Mouse (Mus musculus): ENCODE results near the gene Racgap1. TPM values are rescaled to one million over a fixed set of nuclear protein-coding genes. Genes with fewer than 3 reads are reported as not detected.

Gene Racgap1
- polyA plus RNA-seq, 1 experiment from 2014 or later, result 45.9 TPM

- no peak for ATAC-seq (ENCODE audit: low read depth)
- Histone ChIP-seq H3K27ac (ENCODE audit: low read depth, low read length) (peak overlapping the region; percentile 10; the same call in 1 of the 2 replicates), H3K36me3 (ENCODE audit: control insufficient read depth, insufficient read depth, low read length) (peaks cover 3% of the 10 kb centered on the region; the same call in 1 of the 2 replicates), H3K4me2 (ENCODE audit: low read depth, low read length) (no peak overlapping the region), H3K9me3 (ENCODE audit: control insufficient read depth, low read length) (no peaks in the 10 kb centered on the region), H3K4me3 (ENCODE audit: low read depth, low read length) (no peak overlapping the region), H3K27me3 (ENCODE audit: control insufficient read depth, insufficient read depth, low read length) (no peaks in the 10 kb centered on the region), H3K9ac (replicated peaks; ENCODE audit: low read depth, low read length) (no peak overlapping the region), H3K4me1 (ENCODE audit: control insufficient read depth, insufficient read depth, low read length) (peaks cover 13% of the 10 kb centered on the region; the same call in 1 of the 2 replicates)
- WGBS, result 66% methylated on average over 3 of the region's 3 CpGs
These were observed 32.9 kb downstream of the Racgap1 start for GRCm38 (mm10) chr15:99618595-99618994.

- Histone ChIP-seq H3K9me3 (ENCODE audit: control insufficient read depth, low read length) (no peaks in the 10 kb centered on the region), H3K36me3 (ENCODE audit: control insufficient read depth, insufficient read depth, low read length) (no peaks in the 10 kb centered on the region), H3K4me1 (ENCODE audit: control insufficient read depth, insufficient read depth, low read length) (peaks cover 18% of the 10 kb centered on the region; the same call in 1 of the 2 replicates), H3K27me3 (ENCODE audit: control insufficient read depth, insufficient read depth, low read length) (no peaks in the 10 kb centered on the region), H3K27ac (ENCODE audit: low read depth, low read length) (no peak overlapping the region; the same call in 1 of the 2 replicates), H3K4me2 (ENCODE audit: low read depth, low read length) (no peak overlapping the region), H3K9ac (replicated peaks; ENCODE audit: low read depth, low read length) (no peak overlapping the region), H3K4me3 (ENCODE audit: low read depth, low read length) (no peak overlapping the region)
- no peak for ATAC-seq (ENCODE audit: low read depth)
- WGBS, result 61% methylated on average over 9 of the region's 9 CpGs
These were observed 36.2 kb downstream of the Racgap1 start for GRCm38 (mm10) chr15:99615246-99615645.

DNA sequence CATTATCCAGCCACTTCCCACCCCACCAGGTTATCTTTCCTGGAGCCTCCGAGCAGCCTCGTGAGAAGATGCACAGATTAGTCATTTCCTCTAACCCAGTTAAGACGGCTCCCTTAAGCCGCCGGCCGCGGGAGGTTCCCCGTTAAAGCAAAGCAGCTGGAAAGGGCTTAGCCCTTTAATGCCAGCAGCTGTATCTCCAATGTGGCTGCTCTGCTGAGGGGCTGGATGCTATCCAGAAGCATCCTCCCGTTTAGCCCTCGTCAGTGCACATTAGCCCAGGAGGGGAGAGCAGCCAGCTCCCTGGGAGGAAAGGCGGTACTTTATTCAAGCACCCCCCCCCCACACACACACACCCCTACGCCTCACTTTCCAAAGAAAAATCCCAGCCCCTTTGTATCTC lies 36.7 kb downstream of the Racgap1 start:
- Histone ChIP-seq H3K4me1 (ENCODE audit: control insufficient read depth, insufficient read depth, low read length) (peaks cover 18% of the 10 kb centered on the region; the same call in 1 of the 2 replicates), H3K4me2 (ENCODE audit: low read depth, low read length) (no peak overlapping the region), H3K9ac (replicated peaks; ENCODE audit: low read depth, low read length) (no peak overlapping the region), H3K4me3 (ENCODE audit: low read depth, low read length) (no peak overlapping the region), H3K27me3 (ENCODE audit: control insufficient read depth, insufficient read depth, low read length) (no peaks in the 10 kb centered on the region), H3K36me3 (ENCODE audit: control insufficient read depth, insufficient read depth, low read length) (no peaks in the 10 kb centered on the region), H3K27ac (ENCODE audit: low read depth, low read length) (no peak overlapping the region; the same call in 1 of the 2 replicates), H3K9me3 (ENCODE audit: control insufficient read depth, low read length) (no peaks in the 10 kb centered on the region)
- no peak for ATAC-seq (ENCODE audit: low read depth)
- 15% methylated on average over 12 of the region's 12 CpGs for WGBS

DNA sequence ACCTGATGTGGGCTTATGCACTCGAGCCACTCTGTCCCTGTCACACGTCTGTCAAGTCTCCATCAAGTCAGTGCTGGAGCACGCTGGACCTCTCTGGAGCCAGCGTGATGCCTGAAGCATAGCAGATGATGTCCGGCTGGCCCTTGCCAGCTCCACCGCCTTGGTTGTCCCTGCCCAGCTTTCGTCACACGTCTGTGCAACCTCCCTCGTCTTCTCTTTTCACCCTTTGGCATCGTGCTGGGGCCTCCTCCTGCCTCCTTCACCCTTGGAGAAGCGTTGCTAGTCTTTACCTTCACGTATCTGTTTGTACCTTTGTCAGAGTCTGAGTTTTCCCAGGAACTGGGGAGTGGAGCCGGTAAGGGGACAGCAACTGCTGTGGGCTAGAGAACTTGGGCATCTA lies 37.2 kb downstream of the Racgap1 start:
- Histone ChIP-seq H3K9ac (replicated peaks; ENCODE audit: low read depth, low read length) (no peak overlapping the region), H3K27ac (ENCODE audit: low read depth, low read length) (no peak overlapping the region; the same call in 1 of the 2 replicates), H3K4me2 (ENCODE audit: low read depth, low read length) (no peak overlapping the region), H3K4me1 (ENCODE audit: control insufficient read depth, insufficient read depth, low read length) (peaks cover 18% of the 10 kb centered on the region; the same call in 1 of the 2 replicates), H3K4me3 (ENCODE audit: low read depth, low read length) (no peak overlapping the region), H3K27me3 (ENCODE audit: control insufficient read depth, insufficient read depth, low read length) (no peaks in the 10 kb centered on the region), H3K9me3 (ENCODE audit: control insufficient read depth, low read length) (no peaks in the 10 kb centered on the region), H3K36me3 (ENCODE audit: control insufficient read depth, insufficient read depth, low read length) (no peaks in the 10 kb centered on the region)
- no peak for ATAC-seq (ENCODE audit: low read depth)
- WGBS, result 80% methylated on average over 13 of the region's 13 CpGs

- no peak overlapping the region for H3K9ac ChIP-seq (replicated peaks; ENCODE audit: low read depth, low read length)
- ATAC-seq (ENCODE audit: low read depth), result no peak
- H3K4me1 ChIP-seq (ENCODE audit: control insufficient read depth, insufficient read depth, low read length), result peaks cover 26% of the 10 kb centered on the region
These were observed 39.9 kb downstream of the Racgap1 start for GRCm38 (mm10) chr15:99611563-99611962.

DNA sequence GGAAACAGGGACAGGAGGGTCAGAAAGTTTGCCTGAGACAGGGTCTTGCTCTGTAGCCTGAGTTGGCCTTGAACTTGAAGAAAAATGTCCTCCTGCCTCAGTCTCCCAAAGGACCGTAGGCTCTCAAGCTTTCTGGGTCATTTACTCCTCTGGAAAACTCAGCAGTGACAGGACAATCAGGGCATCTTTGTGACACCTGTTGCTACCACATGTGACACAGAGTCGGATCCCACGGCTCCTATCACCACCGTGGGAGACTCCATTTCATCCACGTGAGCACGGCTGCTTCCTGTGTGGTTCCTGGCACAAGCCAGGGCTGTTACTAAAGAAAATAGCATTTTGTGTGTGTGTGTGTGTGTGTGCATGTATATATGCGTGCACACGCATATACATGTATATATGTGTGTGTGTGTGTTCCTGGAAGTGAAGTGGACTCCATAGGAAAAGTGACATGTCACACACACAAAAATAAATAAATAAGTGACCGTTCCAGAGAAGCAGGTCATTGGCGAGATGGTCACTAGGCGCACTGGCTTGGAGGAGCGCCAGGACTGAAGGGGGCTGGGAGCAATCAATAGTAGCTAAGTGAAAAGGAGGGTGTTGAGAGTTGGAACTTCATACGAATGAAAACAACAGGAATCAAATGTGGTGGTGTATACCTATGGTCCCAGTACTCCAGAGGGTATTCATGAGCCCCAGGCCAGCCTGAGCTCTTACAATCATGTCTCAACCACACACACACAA lies 42.9 kb downstream of the Racgap1 start:
- WGBS, result 68% methylated on average over 13 of the region's 13 CpGs
- Histone ChIP-seq H3K4me3 (ENCODE audit: low read depth, low read length) (no peak overlapping the region), H3K4me2 (ENCODE audit: low read depth, low read length) (no peak overlapping the region), H3K27me3 (ENCODE audit: control insufficient read depth, insufficient read depth, low read length) (no peaks in the 10 kb centered on the region), H3K9me3 (ENCODE audit: control insufficient read depth, low read length) (no peaks in the 10 kb centered on the region), H3K27ac (ENCODE audit: low read depth, low read length) (no peak overlapping the region), H3K4me1 (ENCODE audit: control insufficient read depth, insufficient read depth, low read length) (peaks cover 18% of the 10 kb centered on the region), H3K36me3 (ENCODE audit: control insufficient read depth, insufficient read depth, low read length) (no peaks in the 10 kb centered on the region), H3K9ac (replicated peaks; ENCODE audit: low read depth, low read length) (no peak overlapping the region)
- ATAC-seq (ENCODE audit: low read depth), result no peak

More at GRCm38 (mm10) chr15:99611563-99611962, 39.9 kb downstream of the Racgap1 start:
- 73% methylated on average over 7 of the region's 7 CpGs for WGBS
- no peaks in the 10 kb centered on the region for H3K9me3 ChIP-seq (ENCODE audit: control insufficient read depth, low read length)
- no peak overlapping the region for H3K4me3 ChIP-seq (ENCODE audit: low read depth, low read length)
- H3K4me2 ChIP-seq (ENCODE audit: low read depth, low read length), result no peak overlapping the region
- no peak overlapping the region for H3K27ac ChIP-seq (ENCODE audit: low read depth, low read length)
- H3K27me3 ChIP-seq (ENCODE audit: control insufficient read depth, insufficient read depth, low read length), result no peaks in the 10 kb centered on the region
- H3K36me3 ChIP-seq (ENCODE audit: control insufficient read depth, insufficient read depth, low read length), result no peaks in the 10 kb centered on the region

DNA sequence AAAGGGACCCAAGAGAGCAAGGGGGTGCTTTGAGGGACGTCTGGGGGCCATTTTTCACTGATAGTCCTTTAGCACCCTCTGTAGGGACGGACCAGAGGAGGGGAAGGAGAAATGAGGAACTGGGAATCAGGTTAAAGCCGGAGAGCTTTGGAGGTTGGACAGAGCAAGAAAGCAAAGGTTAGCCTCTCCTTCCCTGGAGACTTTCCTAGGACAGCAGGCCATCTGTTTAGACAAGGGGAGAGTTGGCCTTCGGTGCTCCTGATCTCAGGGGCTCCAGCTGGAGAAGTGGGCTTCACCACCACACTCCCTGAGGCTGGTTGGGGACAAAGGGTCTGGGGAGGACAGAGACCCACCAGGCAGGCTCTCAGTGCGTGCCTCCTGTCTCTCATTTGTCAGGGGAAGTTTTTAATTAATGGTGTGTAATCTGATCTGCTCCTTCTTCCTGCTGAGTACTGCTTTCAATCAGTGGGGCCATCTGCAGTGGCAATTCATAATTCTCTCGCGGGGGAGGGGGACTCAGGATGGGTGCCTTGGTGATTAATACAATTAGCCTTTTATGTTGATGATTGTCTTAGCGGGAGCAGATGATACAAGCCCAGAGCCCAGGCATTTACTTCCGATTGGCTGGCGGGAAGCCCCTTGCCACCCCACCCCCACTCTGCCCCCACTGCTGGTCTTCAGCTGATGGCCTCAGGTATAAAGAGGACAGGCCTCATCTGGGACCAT lies 43.9 kb downstream of the Racgap1 start:
- peak; percentile 48; the same call in 1 of the 2 replicates for ATAC-seq (ENCODE audit: low read depth)
- H3K4me1 ChIP-seq (ENCODE audit: control insufficient read depth, insufficient read depth, low read length), result peaks cover 18% of the 10 kb centered on the region
- H3K4me2 ChIP-seq (ENCODE audit: low read depth, low read length), result no peak overlapping the region
- no peaks in the 10 kb centered on the region for H3K36me3 ChIP-seq (ENCODE audit: control insufficient read depth, insufficient read depth, low read length)
- H3K9ac ChIP-seq (replicated peaks; ENCODE audit: low read depth, low read length), result no peak overlapping the region
- no peaks in the 10 kb centered on the region for H3K27me3 ChIP-seq (ENCODE audit: control insufficient read depth, insufficient read depth, low read length)
- no peak overlapping the region for H3K4me3 ChIP-seq (ENCODE audit: low read depth, low read length)
- no peaks in the 10 kb centered on the region for H3K9me3 ChIP-seq (ENCODE audit: control insufficient read depth, low read length)
- H3K27ac ChIP-seq (ENCODE audit: low read depth, low read length), result no peak overlapping the region; the same call in 1 of the 2 replicates
- WGBS, result 10% methylated on average over 10 of the region's 10 CpGs

- H3K4me3 ChIP-seq (ENCODE audit: low read depth, low read length), result no peak overlapping the region
- H3K4me2 ChIP-seq (ENCODE audit: low read depth, low read length), result no peak overlapping the region
- H3K9me3 ChIP-seq (ENCODE audit: control insufficient read depth, low read length), result no peaks in the 10 kb centered on the region
- no peaks in the 10 kb centered on the region for H3K36me3 ChIP-seq (ENCODE audit: control insufficient read depth, insufficient read depth, low read length)
- no peaks in the 10 kb centered on the region for H3K27me3 ChIP-seq (ENCODE audit: control insufficient read depth, insufficient read depth, low read length)
- WGBS, result 37% methylated on average over 5 of the region's 5 CpGs
- H3K4me1 ChIP-seq (ENCODE audit: control insufficient read depth, insufficient read depth, low read length), result peaks cover 18% of the 10 kb centered on the region
- H3K27ac ChIP-seq (ENCODE audit: low read depth, low read length), result no peak overlapping the region
- ATAC-seq (ENCODE audit: low read depth), result no peak
- H3K9ac ChIP-seq (replicated peaks; ENCODE audit: low read depth, low read length), result no peak overlapping the region
These were observed 44.9 kb downstream of the Racgap1 start for GRCm38 (mm10) chr15:99606515-99606914.

DNA sequence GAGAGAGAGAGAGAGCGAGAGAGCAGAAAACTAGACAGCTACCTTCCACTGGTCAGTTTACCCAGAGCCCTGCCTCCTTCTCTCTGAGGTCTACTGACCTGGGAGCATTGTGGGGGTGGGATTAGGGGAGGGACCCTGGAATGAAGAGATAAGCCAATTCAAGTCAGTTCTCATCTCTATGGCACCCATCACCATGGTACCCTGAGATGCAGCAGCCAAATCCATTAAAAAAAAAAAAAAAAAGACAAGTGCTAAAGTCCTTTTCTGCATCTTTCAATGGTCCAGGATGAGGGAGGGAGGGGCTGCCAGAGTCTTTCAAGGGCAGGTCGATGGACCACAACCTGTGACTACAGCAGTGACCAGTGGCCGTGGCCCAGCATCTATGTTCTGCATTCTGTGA lies 45.9 kb downstream of the Racgap1 start:
- Histone ChIP-seq H3K9ac (replicated peaks; ENCODE audit: low read depth, low read length) (no peak overlapping the region), H3K27me3 (ENCODE audit: control insufficient read depth, insufficient read depth, low read length) (no peaks in the 10 kb centered on the region), H3K36me3 (ENCODE audit: control insufficient read depth, insufficient read depth, low read length) (no peaks in the 10 kb centered on the region), H3K27ac (ENCODE audit: low read depth, low read length) (no peak overlapping the region), H3K9me3 (ENCODE audit: control insufficient read depth, low read length) (no peaks in the 10 kb centered on the region), H3K4me1 (ENCODE audit: control insufficient read depth, insufficient read depth, low read length) (peaks cover 13% of the 10 kb centered on the region), H3K4me2 (ENCODE audit: low read depth, low read length) (no peak overlapping the region), H3K4me3 (ENCODE audit: low read depth, low read length) (no peak overlapping the region)
- ATAC-seq (ENCODE audit: low read depth), result no peak
- 71% methylated on average over 3 of the region's 3 CpGs for WGBS

Measured in neural tube, embryonic 14.5 days (tissue).